8 mouse cellular contexts compared by ENCODE assay signal in the genomic region with DNA sequence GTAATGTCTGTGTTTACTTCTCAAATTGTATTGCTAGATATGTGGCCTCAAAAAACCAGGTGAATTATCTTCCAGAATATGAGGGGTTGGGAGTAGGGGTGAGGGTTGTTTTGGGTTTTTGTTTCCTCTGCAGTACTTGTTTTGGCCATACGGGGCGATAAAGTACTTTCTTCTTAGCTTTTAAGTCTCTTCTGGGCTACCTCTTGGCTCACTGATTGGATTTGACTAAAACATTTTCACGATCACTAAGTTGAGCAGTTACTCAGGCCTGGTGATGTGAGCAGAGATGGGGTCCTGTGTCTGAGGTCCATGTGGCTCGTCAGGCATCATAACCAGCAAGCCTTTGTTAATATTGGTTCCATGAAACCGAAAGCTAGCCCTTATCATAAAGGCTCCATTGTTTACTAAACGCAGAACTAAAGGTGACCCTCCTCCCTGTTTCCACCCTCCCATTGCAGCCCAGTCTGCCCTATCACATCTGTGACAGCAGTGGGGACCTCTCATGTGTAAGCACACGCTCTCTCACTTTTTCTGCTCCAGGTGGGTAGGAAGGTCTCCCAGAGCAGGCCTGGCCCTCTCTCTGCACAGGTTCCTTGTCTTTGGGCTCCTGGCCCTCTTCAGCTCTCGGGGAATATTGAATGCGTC. TPM values are rescaled to one million over a fixed set of nuclear protein-coding genes. Genes with fewer than 3 reads are reported as not detected.
A peak's percentile ranks its signal among the peaks of the same experiment; 100 is the strongest.
DNase-seq lines count a peak whose midpoint lies in the region; ATAC-seq and TF ChIP-seq lines count a peak whose summit lies in the region.

No protein-coding gene starts in this region.

- no peak overlapping the region for H3K9ac ChIP-seq in liver, embryonic 13.5 days

- no peak overlapping the region for H3K4me2 ChIP-seq in liver, embryonic 13.5 days

- TF ChIP-seq CTCF in cortical plate, adult 2 months (IDR thresholded peaks at IDR 0.05; ENCODE audit: extremely low read depth, insufficient read depth, low read length) = 0 out of 2 replicates have a peak, but pooled peaks have one; percentile 22

- H3K36me3 ChIP-seq in liver, embryonic 13.5 days = peaks cover 21% of the 10 kb centered on the region

- no peaks in the 10 kb centered on the region for H3K9me3 ChIP-seq in liver, embryonic 13.5 days (replicated peaks)

- WGBS in liver, embryonic 13.5 days (ENCODE audit: insufficient replicate concordance) = 64% methylated on average over 9 of the region's 9 CpGs

- no peak overlapping the region for H3K27ac ChIP-seq in cortical plate, adult 2 months (ENCODE audit: insufficient read depth, low read length)
- peak overlapping the region; percentile 47 for H3K27ac ChIP-seq in liver, embryonic 13.5 days

- no peaks in the 10 kb centered on the region for H3K27me3 ChIP-seq in liver, embryonic 13.5 days

- ATAC-seq in liver, embryonic 13.5 days (ENCODE audit: low read depth) = 0 out of 2 replicates have a peak, but pooled peaks have one; percentile 11

- no peak for TF ChIP-seq POLR2A in cortical plate, adult 2 months (IDR thresholded peaks at IDR 0.05; ENCODE audit: extremely low read depth, insufficient read depth, low read length)

- H3K4me3 ChIP-seq in cortical plate, adult 2 months (ENCODE audit: insufficient read depth, low read length) = no peak overlapping the region
- no peak overlapping the region for H3K4me3 ChIP-seq in liver, embryonic 13.5 days (replicated peaks)

- DNase-seq in heart, adult 11 months = peak; percentile 89
- DNase-seq in heart, adult 8-10 months (ENCODE audit: low spot score) = no peak
- peak; percentile 35 for DNase-seq in A20 (ENCODE audit: low read depth, low spot score)
- DNase-seq in liver, embryonic 13.5 days = no peak
- DNase-seq in thymus, postnatal 14 days = peak; percentile 24
- no peak for DNase-seq in ovary, postnatal 10 days (ENCODE audit: low spot score)
- no peak for DNase-seq in right cerebral cortex, postnatal 14 days

- H3K4me1 ChIP-seq in cortical plate, adult 2 months (ENCODE audit: control insufficient read depth, insufficient read depth, low read length) = no peaks in the 10 kb centered on the region
- H3K4me1 ChIP-seq in liver, embryonic 13.5 days (replicated peaks) = peaks cover 19% of the 10 kb centered on the region

RNA-seq across cellular contexts. Expression of a gene that starts 47.5 kb away (rescaled TPM):
- under 1 TPM; 0.32 to 0.57 (median 0.42) TPM for total RNA-seq in heart, adult 8-10 months (2022)
- polyA plus RNA-seq in cortical plate, adult 2 months (2012; rRNA removed) = 0.40 and 0.51 TPM in 2 replicates
- polyA plus RNA-seq in liver, embryonic 13.5 days (2015; fragmentation: Nextera tagmentation; extraction: Ambion mirVana) = 0.37 and 0.44 TPM in 2 replicates

RNA-seq across cellular contexts. Expression of a gene that starts 53.5 kb away (rescaled TPM):
- 100 to 1,000 TPM; 171 to 185 (median 175) TPM for total RNA-seq in heart, adult 8-10 months (2022)
- polyA plus RNA-seq in cortical plate, adult 2 months (2012; rRNA removed) = 72.8 and 74.3 TPM in 2 replicates
- polyA plus RNA-seq in liver, embryonic 13.5 days (2015; fragmentation: Nextera tagmentation; extraction: Ambion mirVana) = 5.2 and 6.2 TPM in 2 replicates

RNA-seq across cellular contexts. Expression of a gene that starts 58.4 kb away (rescaled TPM):
- total RNA-seq in heart, adult 8-10 months (2022) = 10 to 100 TPM; 49.0 to 60.2 (median 53.5) TPM
- 21.2 and 21.5 TPM in 2 replicates for polyA plus RNA-seq in cortical plate, adult 2 months (2012; rRNA removed)
- 5.9 and 6.3 TPM in 2 replicates for polyA plus RNA-seq in liver, embryonic 13.5 days (2015; fragmentation: Nextera tagmentation; extraction: Ambion mirVana)

Comparison
In these comparisons a context has a peak if more than half of its experiments do, and no peak if none do; other contexts are left out.
1. DNase-seq: peak in heart, adult 11 months (single experiment), A20 (single experiment) and thymus, postnatal 14 days (single experiment); none in heart, adult 8-10 months (single experiment), liver, embryonic 13.5 days (single experiment), ovary, postnatal 10 days (single experiment) and right cerebral cortex, postnatal 14 days (single experiment).
2. RNA of a gene that starts 53.5 kb away (polyA plus RNA-seq): 72.8 to 74.3 TPM in cortical plate, adult 2 months; 5.2 to 6.2 TPM in liver, embryonic 13.5 days; every median in the first group is over 10 times any median in the second.